In genomic region chr3:30510105-30510504, GRCm38 (mm10) we compare ENCODE assay signal across 9 mouse cellular contexts. TPM values are rescaled to one million over a fixed set of nuclear protein-coding genes. Genes with fewer than 3 reads are reported as not detected.
DNase-seq lines count a peak whose midpoint lies in the region; ATAC-seq and TF ChIP-seq lines count a peak whose summit lies in the region.
"Had no signal": no experiment of that assay in that cellular context is flagged by ENCODE, and none has a peak within 500 bp of the region (broad histone marks: within the 10 kb centered on the region; RNA-seq: fewer than 3 reads in every experiment).

No protein-coding gene starts in this region.

- ATAC-seq in lung, embryonic 14.5 days (ENCODE audit: insufficient read depth), result no peak
- no peak for ATAC-seq in hindbrain, embryonic 15.5 days (ENCODE audit: low FRiP score, low read depth)
- no peak for ATAC-seq in lung, embryonic 16.5 days (ENCODE audit: low read depth)
- no peak for ATAC-seq in erythroid progenitor cell, adult 5-6 weeks (replicated peaks; ENCODE audit: low FRiP score, poor library complexity, severe bottlenecking)
- ATAC-seq: Patski had no signal

- 2% methylated on average over 16 of the region's 16 CpGs for WGBS in lung, embryonic 14.5 days
- under 1% methylated on average over 16 of the region's 16 CpGs for WGBS in hindbrain, embryonic 15.5 days
- 2% methylated on average over 16 of the region's 16 CpGs for WGBS in lung, embryonic 16.5 days

- TF ChIP-seq CTCF in lung, embryonic 14.5 days (IDR thresholded peaks at IDR 0.05; ENCODE audit: low read depth), result no peak

- H3K9ac ChIP-seq in lung, embryonic 14.5 days, result peak overlapping the region; percentile 89
- H3K9ac ChIP-seq in hindbrain, embryonic 15.5 days, result no peak overlapping the region
- H3K9ac ChIP-seq in lung, embryonic 16.5 days (ENCODE audit: low read length), result peak overlapping the region; percentile 88

- H3K27ac ChIP-seq in lung, embryonic 14.5 days (ENCODE audit: low read depth), result peak overlapping the region; percentile 97
- H3K27ac ChIP-seq in hindbrain, embryonic 15.5 days (replicated peaks), result no peak overlapping the region
- peak overlapping the region; percentile 98 for H3K27ac ChIP-seq in lung, embryonic 16.5 days (ENCODE audit: low read length)

- peaks cover 54% of the 10 kb centered on the region for H3K27me3 ChIP-seq in lung, embryonic 14.5 days (ENCODE audit: insufficient read depth, low read length)
- H3K27me3 ChIP-seq in hindbrain, embryonic 15.5 days, result peaks cover 58% of the 10 kb centered on the region
- peaks cover 8% of the 10 kb centered on the region for H3K27me3 ChIP-seq in lung, embryonic 16.5 days (ENCODE audit: control insufficient read depth, insufficient read depth, low read depth, low read length)

- peak overlapping the region; percentile 78 for H3K4me2 ChIP-seq in lung, embryonic 14.5 days
- peak overlapping the region; percentile 83 for H3K4me2 ChIP-seq in hindbrain, embryonic 15.5 days
- H3K4me2 ChIP-seq in lung, embryonic 16.5 days (ENCODE audit: low read depth, low read length), result peak overlapping the region; percentile 77

- H3K4me1 ChIP-seq in lung, embryonic 14.5 days (ENCODE audit: insufficient read depth), result peaks cover 4% of the 10 kb centered on the region; the same call in 1 of the 2 replicates
- peaks cover 41% of the 10 kb centered on the region for H3K4me1 ChIP-seq in hindbrain, embryonic 15.5 days (replicated peaks)
- H3K4me1 ChIP-seq in lung, embryonic 16.5 days (replicated peaks; ENCODE audit: control insufficient read depth, insufficient read depth, low read length), result peaks cover 12% of the 10 kb centered on the region

- peak; percentile 57 for DNase-seq in lung, embryonic 14.5 days
- DNase-seq in lung, postnatal 14 days, result no peak
- DNase-seq in urinary bladder, adult 18-20 months (ENCODE audit: low spot score in 2 of 2), result no peak
- DNase-seq in spleen, postnatal 36 days (ENCODE audit: low spot score in 2 of 2), result no peak
- DNase-seq in right cerebral cortex, postnatal 14 days, result no peak

- H3K4me3 ChIP-seq in lung, embryonic 14.5 days (ENCODE audit: low read depth, low read length), result peak overlapping the region; percentile 66
- H3K4me3 ChIP-seq in hindbrain, embryonic 15.5 days, result peak overlapping the region; percentile 50
- peak overlapping the region; percentile 75 for H3K4me3 ChIP-seq in lung, embryonic 16.5 days (ENCODE audit: low read length)

- no peaks in the 10 kb centered on the region for H3K9me3 ChIP-seq in lung, embryonic 14.5 days (ENCODE audit: low read depth, low read length)
- H3K9me3 ChIP-seq in hindbrain, embryonic 15.5 days, result no peaks in the 10 kb centered on the region
- no peaks in the 10 kb centered on the region for H3K9me3 ChIP-seq in lung, embryonic 16.5 days (ENCODE audit: control insufficient read depth, low read length)

- no peaks in the 10 kb centered on the region for H3K36me3 ChIP-seq in lung, embryonic 14.5 days (ENCODE audit: insufficient read depth)
- H3K36me3 ChIP-seq in hindbrain, embryonic 15.5 days, result no peaks in the 10 kb centered on the region
- no peaks in the 10 kb centered on the region for H3K36me3 ChIP-seq in lung, embryonic 16.5 days (ENCODE audit: control insufficient read depth, insufficient read depth, low read length)

RNA-seq across cellular contexts. Expression of gene Mecom, which starts 37.7 kb away (rescaled TPM):
- polyA plus RNA-seq in lung, embryonic 14.5 days (2014; fragmentation: Nextera tagmentation; extraction: Ambion mirVana), result 74.0 and 77.5 TPM in 2 replicates
- 6.9 and 9.5 TPM in 2 replicates for polyA plus RNA-seq in hindbrain, embryonic 15.5 days (2015; fragmentation: Nextera tagmentation; extraction: Ambion mirVana)
- polyA plus RNA-seq in lung, embryonic 16.5 days (2015; fragmentation: Nextera tagmentation; extraction: Ambion mirVana), result 69.5 and 73.4 TPM in 2 replicates
- total RNA-seq in erythroid progenitor cell, adult 5-6 weeks (2015; ENCODE audit: low replicate concordance), result not detected in 2 replicates
- 0.64 and 0.68 TPM in 2 replicates for total RNA-seq in erythroid progenitor cell, adult 5-6 weeks (2017; ENCODE audit: low replicate concordance)
